Mouse (Mus musculus) testis, adult 2 months (tissue): ENCODE measurements around the gene Fhl3.

Experiments
- CTCF ChIP-seq: fragments of 200-500 bp; IDR thresholded peaks from 2 replicates; pipeline ENCODE4 v1.5.1; 2012; ENCODE audit warnings: low read depth, mild to moderate bottlenecking, inconsistent platforms, low read length, moderate library complexity; ENCODE audit not compliant: control insufficient read depth, insufficient read depth, insufficient replicate concordance
- POLR2A ChIP-seq: fragments of 200-500 bp; IDR thresholded peaks from 2 replicates; pipeline ENCODE4 v1.6.1; 2012; ENCODE audit warnings: low read depth, mild to moderate bottlenecking, inconsistent platforms, low read length, moderate library complexity; ENCODE audit not compliant: control insufficient read depth

DNA sequence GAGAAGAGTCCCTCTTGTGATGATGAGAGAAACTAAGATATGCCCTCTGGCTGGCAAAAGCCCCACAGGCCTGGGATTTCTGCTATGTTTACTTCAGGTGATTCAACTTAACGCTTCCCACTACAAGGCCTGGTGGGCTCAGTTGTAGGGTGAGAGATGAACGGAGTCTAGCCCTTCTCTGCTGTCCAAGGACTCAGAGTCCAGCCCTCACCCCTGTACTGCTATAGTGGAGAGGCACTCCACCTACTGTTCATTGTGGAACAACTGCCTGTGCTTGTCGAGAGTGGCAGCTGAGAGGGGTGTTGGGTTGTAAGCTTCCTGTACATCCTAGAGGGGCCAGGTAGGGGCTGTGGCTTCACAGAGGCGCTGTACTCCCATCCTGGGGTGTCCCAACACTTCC lies 37.5 kb downstream of the Fhl3 start:
- TF ChIP-seq POLR2A (no peak), CTCF (no peak)
